12 mouse cellular contexts compared by ENCODE assay signal in genomic region chr9:45119316-45119953, GRCm38 (mm10). TPM values are rescaled to one million over a fixed set of nuclear protein-coding genes. Genes with fewer than 3 reads are reported as not detected.
DNase-seq lines count a peak whose midpoint lies in the region; ATAC-seq and TF ChIP-seq lines count a peak whose summit lies in the region.
"Had no signal": no experiment of that assay in that cellular context is flagged by ENCODE, and none has a peak within 500 bp of the region (broad histone marks: within the 10 kb centered on the region; RNA-seq: fewer than 3 reads in every experiment).

No protein-coding gene starts in this region.

- H3K4me2 ChIP-seq in hindbrain, embryonic 13.5 days: peak overlapping the region; percentile 74
- no peak overlapping the region for H3K4me2 ChIP-seq in CH12.LX (ENCODE audit: insufficient read depth, low read depth, poor library complexity, severe bottlenecking)
- peak overlapping the region; percentile 71 for H3K4me2 ChIP-seq in embryonic facial prominence, embryonic 13.5 days
- H3K4me2 ChIP-seq in limb, embryonic 15.5 days: peak overlapping the region; percentile 65

- H3K79me2 ChIP-seq in CH12.LX (replicated peaks; ENCODE audit: control insufficient read depth, extremely low read depth, insufficient read depth, poor library complexity, severe bottlenecking): no peaks in the 10 kb centered on the region

- peak; percentile 70 for TF ChIP-seq RAD21 in CH12.LX (IDR thresholded peaks at IDR 0.05; ENCODE audit: low read depth, low read length)

- peak; percentile 38 to 65; a peak in 3 of 4 replicates for TF ChIP-seq CTCF in CH12.LX (conservative IDR thresholded peaks at IDR 0.05 in 1 of 2, IDR thresholded peaks at IDR 0.05 in 1 of 2; ENCODE audit: low read depth in 2 of 2, low read length in 2 of 2)
- no peak for TF ChIP-seq CTCF in kidney, adult 2 months (conservative IDR thresholded peaks at IDR 0.05; ENCODE audit: insufficient read depth, insufficient read length, low read depth, low read length)

- peak overlapping the region; percentile 90; the same call in 1 of the 2 replicates for H3K9ac ChIP-seq in hindbrain, embryonic 13.5 days
- no peak overlapping the region for H3K9ac ChIP-seq in CH12.LX (ENCODE audit: insufficient read depth, low read depth)
- H3K9ac ChIP-seq in embryonic facial prominence, embryonic 13.5 days: no peak overlapping the region
- H3K9ac ChIP-seq in limb, embryonic 15.5 days: no peak overlapping the region

- peaks cover 12% of the 10 kb centered on the region; the same call in 1 of the 2 replicates for H3K27me3 ChIP-seq in hindbrain, embryonic 13.5 days
- peaks cover 34% of the 10 kb centered on the region for H3K27me3 ChIP-seq in hindbrain, embryonic 10.5 days (ENCODE audit: insufficient read depth, poor library complexity, severe bottlenecking)
- peaks cover 34% of the 10 kb centered on the region for H3K27me3 ChIP-seq in CH12.LX (replicated peaks)
- no peaks in the 10 kb centered on the region for H3K27me3 ChIP-seq in embryonic facial prominence, embryonic 13.5 days
- H3K27me3 ChIP-seq in limb, embryonic 15.5 days: no peaks in the 10 kb centered on the region
- no peaks in the 10 kb centered on the region; the same call in 1 of the 2 replicates for H3K27me3 ChIP-seq in kidney, adult 2 months (replicated peaks; ENCODE audit: control insufficient read depth, insufficient read depth, low read length)

- H3K4me1 ChIP-seq in hindbrain, embryonic 13.5 days (replicated peaks): peaks cover 44% of the 10 kb centered on the region
- peaks cover 31% of the 10 kb centered on the region for H3K4me1 ChIP-seq in hindbrain, embryonic 10.5 days (replicated peaks)
- H3K4me1 ChIP-seq in CH12.LX (ENCODE audit: control insufficient read depth in 1 of 2, insufficient read depth in 2 of 2): peaks cover 8 to 35% of the 10 kb centered on the region in 2 experiments
- peaks cover 36% of the 10 kb centered on the region for H3K4me1 ChIP-seq in embryonic facial prominence, embryonic 13.5 days
- H3K4me1 ChIP-seq in limb, embryonic 15.5 days: peaks cover 39% of the 10 kb centered on the region
- no peaks in the 10 kb centered on the region for H3K4me1 ChIP-seq in kidney, adult 2 months (ENCODE audit: control insufficient read depth, insufficient read depth, low read length)

- no peaks in the 10 kb centered on the region for H3K9me3 ChIP-seq in hindbrain, embryonic 13.5 days
- H3K9me3 ChIP-seq in hindbrain, embryonic 10.5 days: no peaks in the 10 kb centered on the region
- no peaks in the 10 kb centered on the region for H3K9me3 ChIP-seq in CH12.LX (replicated peaks; ENCODE audit: low read length)
- no peaks in the 10 kb centered on the region for H3K9me3 ChIP-seq in embryonic facial prominence, embryonic 13.5 days
- no peaks in the 10 kb centered on the region for H3K9me3 ChIP-seq in limb, embryonic 15.5 days

- dilution Hi-C loops in CH12.LX (cut with MboI; ENCODE audit: extremely low pct_ligation_motif_present, extremely low pct_unique_long_range_greater_than_20kb, low sequenced_read_pairs): no loop called here

- 92% methylated on average over 8 of the region's 8 CpGs for WGBS in hindbrain, embryonic 13.5 days
- WGBS in hindbrain, embryonic 10.5 days: 94% methylated on average over 8 of the region's 8 CpGs
- 91% methylated on average over 8 of the region's 8 CpGs for WGBS in embryonic facial prominence, embryonic 13.5 days
- WGBS in limb, embryonic 15.5 days: 90% methylated on average over 8 of the region's 8 CpGs
- WGBS in kidney, adult 2 months: 95% methylated on average over 8 of the region's 8 CpGs

- no peak overlapping the region for H3K27ac ChIP-seq in hindbrain, embryonic 13.5 days
- no peak overlapping the region for H3K27ac ChIP-seq in hindbrain, embryonic 10.5 days
- no peak overlapping the region for H3K27ac ChIP-seq in CH12.LX (ENCODE audit: insufficient read depth, low read depth)
- H3K27ac ChIP-seq in embryonic facial prominence, embryonic 13.5 days: no peak overlapping the region
- no peak overlapping the region for H3K27ac ChIP-seq in limb, embryonic 15.5 days
- H3K27ac ChIP-seq in kidney, adult 2 months (ENCODE audit: insufficient read depth, low read depth, low read length): no peak overlapping the region
- H3K27ac ChIP-seq: macrophage had no signal

- peak overlapping the region; percentile 71 for H3K4me3 ChIP-seq in hindbrain, embryonic 13.5 days
- no peak overlapping the region for H3K4me3 ChIP-seq in hindbrain, embryonic 10.5 days
- H3K4me3 ChIP-seq in CH12.LX (replicated peaks in 1 of 3; ENCODE audit: low read depth in 2 of 3, low read length in 2 of 3, poor library complexity in 1 of 3): no peak overlapping the region
- H3K4me3 ChIP-seq in embryonic facial prominence, embryonic 13.5 days: peak overlapping the region; percentile 69; the same call in 1 of the 2 replicates
- peak overlapping the region; percentile 54 for H3K4me3 ChIP-seq in limb, embryonic 15.5 days
- no peak overlapping the region for H3K4me3 ChIP-seq in kidney, adult 2 months (ENCODE audit: insufficient read depth, low read depth, low read length)

- in situ Hi-C loops in CH12.LX (cut with MboI; ENCODE audit: low pct_ligation_motif_present, low pct_unique_long_range_greater_than_20kb, low sequenced_read_pairs): loop anchor here (5.0 kb wide), 1 partner anchor 92 kb away; no protein-coding TSS in a partner anchor

- DNase-seq in hindbrain, embryonic 10.5 days (ENCODE audit: low spot score): no peak
- DNase-seq in CH12.LX (ENCODE audit: extremely low read depth): peak; percentile 15
- DNase-seq in layer of hippocampus, postnatal 10 days (ENCODE audit: low spot score in 2 of 2): no peak
- DNase-seq in kidney, adult 2 months: no peak
- DNase-seq: adrenal gland, adult 2 months; layer of hippocampus, postnatal 36 days had no signal

- no peaks in the 10 kb centered on the region; the same call in 1 of the 2 replicates for H3K36me3 ChIP-seq in hindbrain, embryonic 13.5 days
- H3K36me3 ChIP-seq in hindbrain, embryonic 10.5 days: no peaks in the 10 kb centered on the region
- H3K36me3 ChIP-seq in CH12.LX (replicated peaks in 1 of 2; ENCODE audit: control insufficient read depth in 1 of 2, insufficient read depth in 1 of 2, low read length in 1 of 2): no peaks in the 10 kb centered on the region
- no peaks in the 10 kb centered on the region for H3K36me3 ChIP-seq in embryonic facial prominence, embryonic 13.5 days
- no peaks in the 10 kb centered on the region for H3K36me3 ChIP-seq in limb, embryonic 15.5 days
- H3K36me3 ChIP-seq in kidney, adult 2 months (ENCODE audit: control insufficient read depth, insufficient read depth, low read length): no peaks in the 10 kb centered on the region

- no peak for TF ChIP-seq EP300 in CH12.LX (IDR thresholded peaks at IDR 0.05; ENCODE audit: low read length)

- ATAC-seq in hindbrain, embryonic 13.5 days (ENCODE audit: low FRiP score): no peak
- ATAC-seq in embryonic facial prominence, embryonic 13.5 days (ENCODE audit: insufficient number of reproducible peaks, insufficient read depth, low FRiP score, low TSS enrichment, low read depth): no peak
- no peak for ATAC-seq in limb, embryonic 15.5 days (ENCODE audit: insufficient number of reproducible peaks, low FRiP score, low TSS enrichment, low read depth)
- no peak for ATAC-seq in megakaryocyte, adult 5-6 weeks (ENCODE audit: poor library complexity, severe bottlenecking)

- TF ChIP-seq POLR2A in CH12.LX (IDR thresholded peaks at IDR 0.05; ENCODE audit: low read depth, low read length): no peak
- no peak for TF ChIP-seq POLR2A in kidney, adult 2 months (IDR thresholded peaks at IDR 0.05; ENCODE audit: low read depth, low read length)

RNA-seq across cellular contexts. Expression of gene Scn2b, which starts 1.9 kb away (rescaled TPM):
- polyA plus RNA-seq in hindbrain, embryonic 13.5 days (2015; fragmentation: Nextera tagmentation; extraction: Ambion mirVana): 7.6 and 8.0 TPM in 2 replicates
- 3.5 and 4.3 TPM in 2 replicates for polyA plus RNA-seq in hindbrain, embryonic 10.5 days (2016; fragmentation: Nextera tagmentation; extraction: Ambion mirVana)
- 0.04 TPM in 1 of 2 replicates, not detected in the other for total RNA-seq in CH12.LX (2012; rRNA removed)
- not detected in 2 replicates for total RNA-seq in CH12.LX (2014; rRNA removed)
- polyA plus RNA-seq in CH12.LX (2012; ENCODE audit: insufficient read length, low read depth): 0.07 TPM in 1 of 2 replicates, not detected in the other
- 5.8 and 5.9 TPM in 2 replicates for polyA plus RNA-seq in embryonic facial prominence, embryonic 13.5 days (2015; fragmentation: Nextera tagmentation; extraction: Ambion mirVana)
- polyA plus RNA-seq in limb, embryonic 15.5 days (2015; fragmentation: Nextera tagmentation; extraction: Ambion mirVana): 4.6 and 4.9 TPM in 2 replicates
- total RNA-seq in megakaryocyte, adult 5-6 weeks (2015): 0.42 and 0.78 TPM in 2 replicates
- 0.95 and 0.98 TPM in 2 replicates for total RNA-seq in megakaryocyte, adult 5-6 weeks (2017)
- 10 to 100 TPM; 75.1 to 79.0 TPM for total RNA-seq in layer of hippocampus, postnatal 10 days (2021)
- 0.45 and 0.58 TPM in 2 replicates for polyA plus RNA-seq in kidney, adult 2 months (2012; rRNA removed)
- total RNA-seq: common myeloid progenitor, adult 5-6 weeks had no signal

RNA-seq across cellular contexts. Expression of gene Scn4b, which starts 18.8 kb away (rescaled TPM):
- 0.18 and 0.27 TPM in 2 replicates for polyA plus RNA-seq in hindbrain, embryonic 13.5 days (2015; fragmentation: Nextera tagmentation; extraction: Ambion mirVana)
- 0.58 and 0.62 TPM in 2 replicates for polyA plus RNA-seq in hindbrain, embryonic 10.5 days (2016; fragmentation: Nextera tagmentation; extraction: Ambion mirVana)
- total RNA-seq in CH12.LX (2012; rRNA removed) (0.04 TPM in 1 of 2 replicates, not detected in the other), CH12.LX (2014; rRNA removed) (0.04 TPM in 1 of 2 replicates, not detected in the other)
- not detected in 2 replicates for polyA plus RNA-seq in CH12.LX (2012; ENCODE audit: insufficient read length, low read depth)
- polyA plus RNA-seq in embryonic facial prominence, embryonic 13.5 days (2015; fragmentation: Nextera tagmentation; extraction: Ambion mirVana): 0.24 and 0.66 TPM in 2 replicates
- polyA plus RNA-seq in limb, embryonic 15.5 days (2015; fragmentation: Nextera tagmentation; extraction: Ambion mirVana): 0.46 and 0.86 TPM in 2 replicates
- total RNA-seq in megakaryocyte, adult 5-6 weeks (2015): not detected in 2 replicates
- total RNA-seq in megakaryocyte, adult 5-6 weeks (2017): 0.04 TPM in 1 of 2 replicates, not detected in the other
- 1 to 10 TPM; 2.4 to 2.7 TPM for total RNA-seq in layer of hippocampus, postnatal 10 days (2021)
- polyA plus RNA-seq in kidney, adult 2 months (2012; rRNA removed): 13.3 and 13.8 TPM in 2 replicates
- total RNA-seq: common myeloid progenitor, adult 5-6 weeks had no signal
- polyA plus RNA-seq: macrophage had no signal

RNA-seq across cellular contexts. Expression of gene Jaml, which starts 40.5 kb away (rescaled TPM):
- polyA plus RNA-seq in hindbrain, embryonic 13.5 days (2015; fragmentation: Nextera tagmentation; extraction: Ambion mirVana): 0.12 and 0.26 TPM in 2 replicates
- 0.38 and 0.60 TPM in 2 replicates for polyA plus RNA-seq in hindbrain, embryonic 10.5 days (2016; fragmentation: Nextera tagmentation; extraction: Ambion mirVana)
- total RNA-seq in CH12.LX (2012; rRNA removed) (0.51 and 0.88 TPM in 2 replicates), CH12.LX (2014; rRNA removed) (0.87 and 0.96 TPM in 2 replicates)
- polyA plus RNA-seq in CH12.LX (2012; ENCODE audit: insufficient read length, low read depth): 1.1 and 1.4 TPM in 2 replicates
- not detected in 2 replicates for polyA plus RNA-seq in embryonic facial prominence, embryonic 13.5 days (2015; fragmentation: Nextera tagmentation; extraction: Ambion mirVana)
- 0.37 and 0.63 TPM in 2 replicates for polyA plus RNA-seq in limb, embryonic 15.5 days (2015; fragmentation: Nextera tagmentation; extraction: Ambion mirVana)
- total RNA-seq in megakaryocyte, adult 5-6 weeks (2015): 11.7 and 13.9 TPM in 2 replicates
- total RNA-seq in megakaryocyte, adult 5-6 weeks (2017): 25.1 and 27.0 TPM in 2 replicates
- total RNA-seq in layer of hippocampus, postnatal 10 days (2021): not detected
- 0.08 and 0.53 TPM in 2 replicates for polyA plus RNA-seq in kidney, adult 2 months (2012; rRNA removed)

Comparison
In these comparisons a context has a peak if more than half of its experiments do, and no peak if none do; other contexts are left out.
1. H3K4me3 ChIP-seq: peak in hindbrain, embryonic 13.5 days (single experiment), embryonic facial prominence, embryonic 13.5 days (single experiment) and limb, embryonic 15.5 days (single experiment); none in hindbrain, embryonic 10.5 days (single experiment), CH12.LX (0 of 3) and kidney, adult 2 months (single experiment).